Mouse (Mus musculus) Muller cell, postnatal 12 days (primary cell): ENCODE data around the gene Snrnp70.
"Not testable (repeated sequence)": the region's sequence is repeated elsewhere in the genome, so short reads cannot be mapped to it uniquely, and the experiment has no call there.

Experiments used
- DNase-seq: peaks from one replicate; pipeline ENCODE4 v3.0.0-alpha.2; 2015; ENCODE audit errors: inconsistent ontology term

Gene Snrnp70

DNA sequence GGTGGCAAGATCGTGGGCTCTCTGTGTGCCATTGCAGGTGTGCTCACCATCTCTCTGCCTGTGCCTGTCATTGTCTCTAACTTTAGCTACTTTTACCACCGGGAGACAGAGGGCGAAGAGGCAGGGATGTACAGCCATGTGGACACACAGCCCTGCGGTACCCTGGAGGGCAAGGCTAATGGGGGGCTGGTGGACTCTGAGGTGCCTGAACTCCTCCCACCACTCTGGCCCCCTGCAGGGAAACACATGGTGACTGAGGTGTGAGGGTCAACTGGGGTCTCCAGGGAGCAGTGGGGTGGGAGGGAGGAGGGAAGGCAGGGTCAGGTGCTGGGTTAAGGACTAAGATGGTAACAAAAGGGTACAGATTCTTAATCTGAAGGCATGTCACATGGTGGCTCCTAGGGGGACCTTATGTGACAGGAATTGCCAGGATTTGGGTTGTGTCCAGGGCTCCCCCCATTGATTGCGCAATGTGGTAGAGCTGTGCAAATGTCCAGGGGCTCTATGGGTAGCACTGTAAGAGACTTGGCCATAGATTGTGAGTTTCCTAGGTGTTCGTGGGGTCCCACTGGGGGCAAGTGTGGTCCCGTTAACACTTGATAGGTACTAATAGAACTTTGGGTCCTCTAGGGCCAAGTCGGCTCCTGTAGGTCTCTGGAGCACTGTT is 14.1 kb upstream of the Snrnp70 start:
- no peak for DNase-seq

GRCm38 (mm10) chr7:45408949-45409348 is 13.4 kb upstream of the Snrnp70 start:
- DNase-seq: no peak

DNA sequence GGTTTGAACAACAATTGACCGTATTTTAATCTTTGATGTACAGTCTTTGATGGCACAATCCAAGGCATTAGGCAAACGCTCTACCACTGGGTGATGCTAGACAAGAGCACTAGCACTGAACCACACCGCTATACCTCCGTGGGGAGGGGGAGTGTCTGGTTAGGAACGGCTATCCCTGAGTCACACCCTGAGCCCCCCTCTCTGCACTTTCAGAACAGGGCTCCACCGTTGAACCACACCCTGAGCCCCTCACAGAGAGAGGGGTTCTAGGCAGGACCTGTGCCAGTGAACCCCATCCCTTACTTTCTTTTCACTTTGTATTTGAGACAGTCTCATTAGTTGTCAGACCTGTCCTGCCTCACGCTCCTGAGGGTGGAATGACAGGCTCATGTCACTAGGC is 12.8 kb upstream of the Snrnp70 start:
- DNase-seq: no peak

GRCm38 (mm10) chr7:45407836-45408235 is 12.3 kb upstream of the Snrnp70 start:
- no peak for DNase-seq

DNA sequence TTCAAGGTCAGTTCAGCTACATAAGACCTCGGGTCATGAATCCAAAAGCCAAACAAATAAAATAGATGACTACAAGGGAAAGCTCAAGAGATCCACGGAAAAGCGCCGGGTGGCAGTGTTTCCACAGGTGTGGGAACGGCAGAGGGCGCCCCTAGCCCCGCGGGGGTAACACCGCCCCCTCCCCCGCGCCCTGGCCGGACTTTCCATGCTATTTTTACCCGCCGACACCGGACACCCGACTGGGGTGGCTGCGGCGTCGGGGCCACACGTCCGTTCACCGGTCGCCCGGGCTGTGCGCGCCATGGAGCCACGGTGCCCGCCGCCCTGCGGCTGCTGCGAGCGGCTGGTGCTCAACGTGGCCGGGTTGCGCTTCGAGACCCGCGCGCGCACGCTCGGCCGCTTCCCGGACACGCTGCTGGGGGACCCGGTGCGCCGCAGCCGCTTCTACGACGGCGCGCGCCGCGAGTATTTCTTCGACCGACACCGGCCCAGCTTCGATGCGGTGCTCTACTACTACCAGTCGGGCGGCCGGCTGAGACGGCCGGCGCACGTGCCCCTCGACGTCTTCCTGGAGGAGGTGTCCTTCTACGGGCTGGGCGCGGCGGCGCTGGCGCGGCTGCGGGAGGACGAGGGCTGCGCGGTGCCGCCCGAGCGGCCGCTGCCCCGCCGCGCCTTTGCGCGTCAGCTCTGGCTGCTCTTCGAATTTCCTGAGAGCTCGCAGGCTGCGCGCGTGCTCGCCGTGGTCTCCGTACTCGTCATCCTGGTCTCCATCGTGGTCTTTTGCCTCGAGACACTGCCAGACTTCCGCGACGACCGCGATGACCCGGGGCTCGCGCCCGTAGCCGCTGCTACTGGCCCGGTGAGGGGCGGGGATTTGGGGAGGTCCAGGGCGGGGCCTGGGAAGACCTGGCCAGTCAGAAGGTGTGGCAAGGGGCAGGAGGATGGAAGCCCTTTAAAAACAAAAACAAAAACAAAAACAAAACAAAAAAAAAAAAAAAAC is 10.9 kb upstream of the Snrnp70 start:
- peak; percentile 9 for DNase-seq

DNA sequence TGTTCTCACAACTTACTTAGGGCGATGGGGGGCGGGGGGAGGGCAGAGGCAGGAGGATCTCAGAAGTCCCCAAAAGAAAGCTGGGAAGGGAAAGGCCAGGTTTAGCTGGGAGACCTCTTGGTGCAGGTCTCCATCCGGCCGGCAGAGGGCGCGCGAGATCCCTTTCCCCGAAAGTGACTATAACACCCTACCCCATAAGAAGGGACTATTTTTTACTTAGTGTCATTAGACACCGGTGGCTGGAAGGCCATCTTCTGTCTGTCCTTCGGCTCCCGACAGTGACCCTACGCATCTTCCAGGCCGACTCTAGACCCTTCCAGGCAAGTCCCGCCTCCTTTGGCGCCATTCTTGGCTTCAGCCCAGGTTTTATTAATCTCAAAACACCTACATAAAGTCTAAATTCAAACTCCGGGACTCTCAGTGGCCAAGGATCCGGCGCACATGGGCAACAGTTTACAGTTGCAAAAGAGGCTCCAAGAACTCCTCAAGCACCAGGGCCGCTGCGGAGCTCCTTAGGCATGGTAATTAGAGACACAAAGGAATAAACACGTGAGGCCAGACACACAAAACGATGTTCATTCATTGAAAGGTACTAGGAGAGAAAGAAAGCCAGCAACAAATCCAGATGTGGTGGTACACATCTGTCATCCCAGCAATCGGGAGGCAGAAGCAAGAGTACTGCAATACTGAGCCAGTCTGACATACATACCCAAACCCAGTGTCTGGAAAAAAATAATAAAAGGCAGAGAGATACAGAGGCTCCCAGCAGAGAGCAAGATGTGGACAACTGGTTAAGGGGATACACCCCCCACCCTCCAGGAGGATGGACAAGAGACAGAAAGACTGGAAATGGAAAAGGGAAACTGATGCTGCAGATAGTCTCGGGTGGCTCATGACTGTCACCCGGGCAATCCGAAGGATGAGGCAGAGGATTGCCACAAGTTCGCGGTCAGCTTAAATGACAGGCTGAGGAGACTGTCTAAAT is 9.8 kb upstream of the Snrnp70 start, which contains the start of gene Kcna7:
TSS of gene Kcna7 (plus strand) at position 563 of the 985 bp plus-strand sequence.
- DNase-seq: peak; percentile 48

- peak; percentile 19 for DNase-seq
Observed at GRCm38 (mm10) chr7:45403532-45404261, 8.2 kb upstream of the Snrnp70 start.

DNA sequence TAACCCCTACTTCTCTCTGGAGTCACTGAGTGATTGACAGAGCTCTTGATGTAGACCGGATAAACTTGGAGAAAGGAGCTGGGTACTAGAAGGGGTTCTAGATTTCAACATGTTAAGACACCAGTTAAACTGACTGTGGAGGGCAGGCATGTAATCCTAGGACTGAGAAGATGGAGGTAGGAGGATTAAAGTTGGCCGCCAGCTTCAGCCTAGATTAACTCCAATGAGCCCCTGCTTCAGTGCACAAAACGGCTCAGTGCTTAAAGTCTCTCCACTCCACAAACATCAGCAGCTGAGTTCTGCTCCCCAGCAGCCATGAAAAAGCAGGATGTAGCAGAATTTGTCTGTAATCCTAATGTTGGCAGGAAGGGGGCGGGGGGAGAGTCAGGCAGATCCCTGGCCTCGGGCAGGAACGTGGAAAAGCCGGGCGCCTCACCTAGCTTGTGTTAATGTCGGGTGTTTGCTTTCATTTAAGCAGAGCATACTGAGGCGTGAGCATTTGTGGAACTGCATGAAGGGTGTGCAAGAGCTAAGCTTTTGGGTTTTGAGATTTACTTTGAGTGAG is 6.1 kb upstream of the Snrnp70 start:
- DNase-seq: no peak

DNA sequence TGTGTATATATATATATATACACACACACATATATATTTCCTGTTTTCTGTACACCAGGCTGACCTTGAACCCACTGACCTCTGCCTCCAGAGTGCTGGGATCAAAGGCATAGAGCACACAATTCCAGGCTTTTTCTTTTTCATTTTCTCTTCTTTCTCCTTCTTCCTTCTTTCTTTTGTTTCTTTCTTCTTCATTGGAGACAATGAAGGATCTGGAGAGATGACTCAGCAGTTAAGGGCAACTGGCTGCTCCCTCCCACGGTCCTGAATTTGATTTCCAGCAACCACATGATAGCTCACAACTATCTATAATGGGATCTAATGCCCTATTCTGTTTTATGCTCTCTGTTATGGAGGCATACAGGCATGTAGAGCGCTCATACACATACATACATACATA is 1.2 kb upstream of the Snrnp70 start:
- DNase-seq: no peak

- DNase-seq: not testable (repeated sequence)
Observed at GRCm38 (mm10) chr7:45396337-45396775, 814 bp upstream of the Snrnp70 start.

DNA sequence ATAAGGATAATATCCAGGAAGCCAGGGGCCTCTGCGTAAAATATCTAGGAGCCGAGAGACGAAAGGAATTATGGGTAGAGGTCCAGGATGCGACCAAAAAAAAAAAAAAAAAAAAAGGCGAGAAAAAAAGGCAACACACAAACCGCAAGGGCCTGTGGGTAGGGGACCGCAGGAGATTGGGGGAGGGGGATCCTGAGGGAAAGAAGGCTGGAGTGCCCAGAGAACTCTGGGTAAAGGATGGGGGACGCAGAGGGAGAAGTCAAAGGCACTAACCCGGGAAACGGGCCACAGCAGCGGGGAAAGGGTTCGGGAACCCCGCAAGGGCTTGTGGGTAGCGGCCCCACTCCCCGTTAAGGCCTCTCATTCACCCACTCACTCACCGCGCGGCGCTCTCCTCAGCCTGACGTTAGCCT is 407 bp downstream of the Snrnp70 start:
- no peak for DNase-seq

DNA sequence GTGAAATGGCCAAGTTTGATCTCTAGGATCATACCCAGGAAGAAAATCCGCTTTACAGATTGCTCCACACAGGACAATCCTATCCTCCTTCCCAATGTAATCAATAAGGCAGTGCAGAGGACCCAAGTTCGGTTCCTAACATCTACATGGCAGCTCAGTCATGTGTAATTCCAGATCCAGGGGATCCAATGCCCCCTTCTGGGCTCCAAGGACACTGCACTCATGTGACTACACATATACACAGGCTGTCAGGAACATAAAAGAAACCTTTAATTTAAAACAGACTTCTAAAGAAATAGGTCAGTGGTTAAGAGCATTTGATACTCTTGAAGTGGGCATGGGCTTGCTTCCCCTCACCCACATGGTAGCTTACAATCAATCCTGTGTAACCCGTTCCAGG is 9.5 kb downstream of the Snrnp70 start:
- no peak for DNase-seq

DNA sequence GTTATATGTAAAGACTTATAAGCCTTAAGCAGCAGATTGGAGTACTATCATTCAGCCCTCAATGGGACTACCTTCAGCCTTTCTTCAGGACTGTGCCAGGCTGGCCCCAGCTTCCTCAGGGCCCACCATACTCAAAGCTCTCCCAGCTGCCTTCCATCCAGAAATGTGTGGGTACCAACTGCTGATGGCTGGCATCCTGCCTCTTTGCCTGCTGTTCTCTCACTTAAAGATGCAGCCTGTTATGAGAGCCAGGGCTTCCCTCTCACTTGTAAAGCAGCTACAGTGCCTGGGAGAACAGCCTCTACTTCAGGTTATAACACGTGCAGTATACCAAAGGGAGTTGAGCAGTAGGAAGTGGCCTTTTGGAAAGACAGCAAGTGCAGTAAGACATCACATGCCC is 19.5 kb downstream of the Snrnp70 start:
- DNase-seq: no peak

- no peak for DNase-seq
Observed at GRCm38 (mm10) chr7:45374620-45375019, 20.9 kb downstream of the Snrnp70 start.

GRCm38 (mm10) chr7:45372371-45372770 is 23.2 kb downstream of the Snrnp70 start:
- no peak for DNase-seq

GRCm38 (mm10) chr7:45370475-45371311 is 24.8 kb downstream of the Snrnp70 start, which contains the start of gene Lin7b:
Gene Lin7b (minus strand): TSS chr7:45370583.
- DNase-seq: peak; percentile 94

DNA sequence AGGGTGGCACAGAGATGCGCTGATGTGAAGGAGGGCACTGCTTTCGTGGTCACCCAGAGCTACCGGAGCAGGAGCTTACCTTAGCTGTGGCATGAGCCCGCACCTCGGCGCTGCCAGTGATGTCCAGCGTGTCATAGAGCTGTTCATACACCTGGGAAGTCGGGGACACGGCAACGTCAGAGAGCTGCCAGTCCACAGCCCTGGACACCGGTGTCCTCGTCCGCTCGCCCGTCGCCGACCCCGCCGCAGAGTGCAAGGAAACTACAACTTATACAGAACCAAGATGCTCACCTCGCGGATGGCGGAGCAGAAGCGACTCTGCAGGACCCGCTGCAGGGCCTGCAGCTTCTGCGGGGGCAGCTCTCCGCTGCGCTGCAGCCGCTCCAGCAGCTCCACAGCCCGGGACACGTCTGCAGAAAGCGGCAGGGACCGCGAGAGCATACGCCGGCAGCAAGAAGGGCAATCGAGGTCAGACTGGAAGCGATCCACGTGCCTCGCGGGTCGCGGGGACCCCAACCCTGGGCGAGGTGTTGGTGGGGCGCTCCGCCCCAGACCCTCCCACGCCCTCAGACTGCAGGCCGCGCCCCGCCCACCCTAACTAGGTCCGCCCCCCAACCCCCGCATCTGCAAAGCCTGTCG is 25.6 kb downstream of the Snrnp70 start:
- DNase-seq: no peak

GRCm38 (mm10) chr7:45369022-45369745 is 26.4 kb downstream of the Snrnp70 start:
- DNase-seq: no peak
